Mouse (Mus musculus) kidney, embryonic 15.5 days (tissue): ENCODE measurements around the gene Cdkn2a. TPM values are rescaled to one million over a fixed set of nuclear protein-coding genes. Genes with fewer than 3 reads are reported as not detected.

Experiments
- ATAC-seq: fragments of 200-750 bp; cut with Nextera tagmentation; replicated peaks from 2 replicates; pipeline ENCODE4 v1.8.0; 2017; ENCODE audit warnings: moderate TSS enrichment; ENCODE audit not compliant: low FRiP score
- H3K27ac ChIP-seq: fragments of 300-500 bp; sonication (generic); 2 replicates; pipeline ENCODE4 v1.5.1; 2015; ENCODE audit warnings: mild to moderate bottlenecking, inconsistent platforms
- H3K27me3 ChIP-seq: fragments of 300-500 bp; sonication (generic); 2 replicates; pipeline ENCODE4 v1.6.1; 2015; ENCODE audit warnings: inconsistent platforms
- H3K36me3 ChIP-seq: fragments of 300-500 bp; sonication (generic); 2 replicates; pipeline ENCODE4 v1.6.1; 2015; ENCODE audit warnings: inconsistent platforms
- H3K4me1 ChIP-seq: fragments of 300-500 bp; sonication (generic); 2 replicates; pipeline ENCODE4 v1.6.1; 2015; ENCODE audit warnings: inconsistent platforms
- H3K4me2 ChIP-seq: fragments of 300-500 bp; sonication (generic); 2 replicates; pipeline ENCODE4 v1.6.1; 2015; ENCODE audit warnings: moderate library complexity, mild to moderate bottlenecking, inconsistent platforms
- H3K4me3 ChIP-seq: fragments of 300-500 bp; sonication (generic); replicated peaks from 2 replicates; pipeline ENCODE4 v1.5.1; 2015; ENCODE audit warnings: mild to moderate bottlenecking, inconsistent platforms
- H3K9ac ChIP-seq: fragments of 300-500 bp; sonication (generic); 2 replicates; pipeline ENCODE4 v1.6.1; 2015; ENCODE audit warnings: mild to moderate bottlenecking, inconsistent platforms
- H3K9me3 ChIP-seq: fragments of 300-500 bp; sonication (generic); replicated peaks from 2 replicates; pipeline ENCODE4 v1.6.1; 2016; ENCODE audit warnings: inconsistent platforms
- WGBS: fragments of 180-500 bp; shearing (Covaris S2); methylation state at CpG from one replicate; pipeline ENCODE4 v1.1.7; 2015; ENCODE audit warnings: mixed read lengths; 5-methylcytosine and 5-hydroxymethylcytosine counted together
- polyA plus RNA-seq: library from polyadenylated mRNA; unstranded; fragments of >200 nt; fragmentation: Nextera tagmentation; extraction: Ambion mirVana; gene quantifications from 2 replicates; pipeline ENCODE4 v1.2.1, GENCODE M21; 2015

Gene Cdkn2a
- polyA plus RNA-seq = not detected in 2 replicates

GRCm38 (mm10) chr4:89294486-89295440 is at the start of gene Cdkn2a:
Gene Cdkn2a, minus strand, starts transcription at chr4:89294653.
- Histone ChIP-seq H3K4me3 (peak within 1 kb of the TSS; percentile 62), H3K9me3 (no peaks in the 10 kb centered on the region), H3K9ac (peak within 1 kb of the TSS; percentile 38), H3K27ac (no peak within 1 kb of the TSS), H3K36me3 (no peaks in the 10 kb centered on the region), H3K4me1 (peaks cover 16% of the 10 kb centered on the region), H3K27me3 (peaks cover 89% of the 10 kb centered on the region), H3K4me2 (peak within 1 kb of the TSS; percentile 96)
- under 1% methylated on average over 111 of the region's 117 CpGs for WGBS
- peak; percentile 90 for ATAC-seq

GRCm38 (mm10) chr4:89313461-89313860 is 19.0 kb upstream of the Cdkn2a start:
- WGBS = 10% methylated on average over 13 of the region's 13 CpGs
- no peak overlapping the region for H3K4me2 ChIP-seq
- H3K4me3 ChIP-seq = no peak overlapping the region
- peaks cover 55% of the 10 kb centered on the region for H3K27me3 ChIP-seq
- H3K27ac ChIP-seq = no peak overlapping the region
- peaks cover 14% of the 10 kb centered on the region for H3K4me1 ChIP-seq
- no peaks in the 10 kb centered on the region for H3K36me3 ChIP-seq
- no peak for ATAC-seq
- H3K9ac ChIP-seq = no peak overlapping the region
- no peaks in the 10 kb centered on the region for H3K9me3 ChIP-seq

DNA sequence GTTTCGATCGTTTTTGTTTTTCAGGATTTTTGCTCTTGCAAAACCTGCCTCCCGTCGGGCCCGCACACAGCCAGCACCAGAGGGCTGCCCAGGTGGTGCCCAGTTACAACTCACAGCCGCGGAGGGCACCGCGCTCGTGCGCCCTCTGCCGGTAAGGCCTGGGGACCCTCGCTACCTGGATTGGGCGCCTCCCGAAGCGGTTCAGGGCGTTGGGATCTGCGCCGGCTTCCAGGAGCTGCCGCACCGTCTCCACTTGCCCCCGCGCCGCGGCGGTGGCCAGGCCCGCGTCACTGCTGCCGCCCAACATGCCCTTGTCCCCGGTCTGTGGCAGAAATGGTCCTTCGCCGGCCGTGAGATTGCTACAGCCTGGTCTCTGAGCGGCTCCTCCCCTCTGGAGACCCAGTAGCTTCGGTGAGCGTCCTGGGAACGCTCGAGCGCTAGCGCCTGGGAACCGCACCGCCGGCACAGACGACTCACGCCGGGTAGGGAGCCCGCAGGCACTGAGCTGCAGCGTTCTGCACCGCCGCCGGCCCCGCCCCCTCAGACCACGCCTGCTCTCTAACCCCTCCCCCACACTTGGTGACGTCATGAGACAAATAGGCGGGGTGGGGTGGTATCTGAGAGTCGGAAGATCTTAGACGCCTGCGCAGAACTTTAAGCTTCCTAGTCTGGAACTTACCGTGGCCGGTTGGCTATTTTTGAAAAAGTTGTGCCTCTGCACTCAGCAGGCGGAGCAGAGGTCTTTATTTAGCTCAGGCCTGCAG is 16.2 kb upstream of the Cdkn2a start, which contains the start of gene Cdkn2b:
Gene Cdkn2b, minus strand, starts transcription at position 549 of the 764 bp plus-strand sequence.
- H3K27me3 ChIP-seq = peaks cover 83% of the 10 kb centered on the region
- under 1% methylated on average over 56 of the region's 61 CpGs for WGBS
- peak within 1 kb of the TSS; percentile 47 for H3K9ac ChIP-seq

DNA sequence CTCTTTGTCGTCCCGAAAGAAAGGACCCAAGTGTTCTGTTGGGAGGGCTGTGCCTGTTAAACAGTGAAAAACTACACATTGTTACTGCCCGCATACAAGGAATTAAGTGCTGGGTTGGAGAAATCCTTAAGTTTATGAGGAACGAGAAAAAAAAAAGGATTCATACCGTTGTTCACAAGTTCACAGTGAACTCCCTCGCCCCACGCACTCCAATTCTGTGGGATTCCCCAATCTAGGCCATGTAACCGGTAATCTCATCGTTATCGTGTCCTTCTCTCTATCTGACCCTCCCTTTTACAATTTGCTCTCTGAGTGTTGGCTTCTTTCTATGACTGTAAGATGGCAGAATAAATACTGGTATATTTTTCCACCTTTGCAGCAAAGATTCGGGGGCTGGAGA is 15.5 kb upstream of the Cdkn2a start:
- no peaks in the 10 kb centered on the region for H3K9me3 ChIP-seq
- H3K27ac ChIP-seq = no peak overlapping the region
- H3K4me2 ChIP-seq = peak overlapping the region; percentile 97
- H3K4me1 ChIP-seq = peaks cover 18% of the 10 kb centered on the region
- WGBS = 3% methylated on average over 11 of the region's 11 CpGs
- no peak overlapping the region for H3K9ac ChIP-seq
- H3K36me3 ChIP-seq = no peaks in the 10 kb centered on the region
- peaks cover 90% of the 10 kb centered on the region for H3K27me3 ChIP-seq
- peak overlapping the region; percentile 57 for H3K4me3 ChIP-seq
- ATAC-seq = no peak

More for the DNA sequence above, 16.2 kb upstream of the Cdkn2a start, which contains the start of gene Cdkn2b:
- H3K9me3 ChIP-seq = no peaks in the 10 kb centered on the region
- peak within 1 kb of the TSS; percentile 57 for H3K4me3 ChIP-seq
- peak within 1 kb of the TSS; percentile 97 for H3K4me2 ChIP-seq
- H3K27ac ChIP-seq = no peak within 1 kb of the TSS
- H3K4me1 ChIP-seq = peaks cover 18% of the 10 kb centered on the region
- H3K36me3 ChIP-seq = no peaks in the 10 kb centered on the region
- peak; percentile 94 for ATAC-seq

DNA sequence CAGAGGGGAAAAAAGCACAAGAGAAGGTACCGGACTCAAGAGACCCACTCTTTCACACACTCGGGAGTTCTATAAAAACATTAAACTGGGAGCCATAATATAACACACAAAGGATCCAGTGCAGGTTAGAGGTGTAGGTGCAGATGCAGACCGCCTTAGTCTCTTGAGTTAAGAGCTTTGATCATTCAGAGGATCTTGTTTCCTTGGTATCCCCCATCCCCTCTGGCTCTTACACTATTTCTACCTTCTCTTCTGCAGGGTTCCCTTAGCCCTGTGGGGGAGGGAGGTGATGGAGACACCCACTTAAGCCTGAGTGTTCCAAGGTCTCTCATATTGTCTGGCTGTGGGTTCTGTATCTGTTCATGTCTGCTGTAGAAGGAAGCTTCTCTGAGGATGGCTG is 13.5 kb upstream of the Cdkn2a start:
- H3K36me3 ChIP-seq = no peaks in the 10 kb centered on the region
- H3K9me3 ChIP-seq = no peaks in the 10 kb centered on the region
- 4% methylated on average over 3 of the region's 3 CpGs for WGBS
- H3K4me2 ChIP-seq = no peak overlapping the region
- peaks cover 95% of the 10 kb centered on the region for H3K27me3 ChIP-seq
- no peak overlapping the region for H3K9ac ChIP-seq
- no peak overlapping the region for H3K4me3 ChIP-seq
- ATAC-seq = no peak
- H3K4me1 ChIP-seq = peaks cover 25% of the 10 kb centered on the region
- H3K27ac ChIP-seq = no peak overlapping the region

DNA sequence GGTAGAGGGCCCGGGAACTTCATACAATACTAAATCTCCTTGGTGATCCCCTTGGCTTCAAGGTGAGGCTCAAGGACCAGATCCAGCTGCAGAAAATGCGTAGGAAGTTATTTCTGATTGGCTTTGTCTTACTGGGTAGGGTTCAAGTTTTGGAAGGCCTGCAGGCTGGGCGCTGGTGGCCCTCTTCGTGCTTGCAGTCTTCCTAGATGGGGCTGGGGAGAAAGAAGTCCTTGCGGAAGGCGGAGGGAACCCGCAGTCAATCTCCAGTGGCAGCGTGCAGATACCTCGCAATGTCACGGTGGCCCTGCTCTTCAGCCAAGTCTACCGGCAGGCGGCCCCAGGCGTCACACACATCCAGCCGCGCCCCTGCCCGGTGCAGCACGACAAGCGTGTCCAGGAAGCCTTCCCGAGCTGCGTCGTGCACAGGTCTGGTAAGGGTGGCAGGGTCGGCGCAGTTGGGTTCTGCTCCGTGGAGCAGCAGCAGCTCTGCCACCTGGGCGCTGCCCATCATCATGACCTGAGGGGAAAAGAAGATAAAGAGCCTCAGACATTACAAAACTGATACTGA is 12.4 kb upstream of the Cdkn2a start:
- no peak overlapping the region for H3K4me2 ChIP-seq
- peaks cover 25% of the 10 kb centered on the region for H3K4me1 ChIP-seq
- no peak overlapping the region for H3K9ac ChIP-seq
- no peaks in the 10 kb centered on the region for H3K9me3 ChIP-seq
- peaks cover 94% of the 10 kb centered on the region for H3K27me3 ChIP-seq
- WGBS = 1% methylated on average over 25 of the region's 25 CpGs
- H3K27ac ChIP-seq = no peak overlapping the region
- no peaks in the 10 kb centered on the region for H3K36me3 ChIP-seq
- ATAC-seq = no peak
- H3K4me3 ChIP-seq = no peak overlapping the region

DNA sequence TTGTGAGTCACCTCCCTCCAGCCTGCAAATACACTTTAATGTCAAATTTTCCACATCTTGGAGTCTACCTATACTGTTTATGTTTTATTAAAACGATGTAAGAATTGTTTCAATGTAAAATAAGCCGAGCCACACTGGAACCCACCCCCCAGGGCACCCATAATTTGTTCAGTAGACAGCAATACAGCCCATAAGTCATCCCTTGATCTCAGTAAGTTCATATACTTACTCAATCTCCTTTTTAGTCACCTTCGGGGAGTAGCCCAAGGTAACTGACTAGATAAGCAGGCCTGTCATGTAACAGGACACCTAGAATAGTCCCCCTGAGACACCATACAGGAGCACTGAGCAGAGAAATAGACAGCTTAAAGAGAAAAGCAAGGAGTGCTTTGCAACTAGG is 11.2 kb upstream of the Cdkn2a start:
- Histone ChIP-seq H3K9ac (no peak overlapping the region), H3K36me3 (no peaks in the 10 kb centered on the region), H3K4me1 (peaks cover 20% of the 10 kb centered on the region), H3K4me3 (no peak overlapping the region), H3K27me3 (peaks cover 92% of the 10 kb centered on the region), H3K27ac (no peak overlapping the region), H3K4me2 (no peak overlapping the region), H3K9me3 (no peaks in the 10 kb centered on the region)
- WGBS = 2% methylated on average over 3 of the region's 3 CpGs
- ATAC-seq = no peak

DNA sequence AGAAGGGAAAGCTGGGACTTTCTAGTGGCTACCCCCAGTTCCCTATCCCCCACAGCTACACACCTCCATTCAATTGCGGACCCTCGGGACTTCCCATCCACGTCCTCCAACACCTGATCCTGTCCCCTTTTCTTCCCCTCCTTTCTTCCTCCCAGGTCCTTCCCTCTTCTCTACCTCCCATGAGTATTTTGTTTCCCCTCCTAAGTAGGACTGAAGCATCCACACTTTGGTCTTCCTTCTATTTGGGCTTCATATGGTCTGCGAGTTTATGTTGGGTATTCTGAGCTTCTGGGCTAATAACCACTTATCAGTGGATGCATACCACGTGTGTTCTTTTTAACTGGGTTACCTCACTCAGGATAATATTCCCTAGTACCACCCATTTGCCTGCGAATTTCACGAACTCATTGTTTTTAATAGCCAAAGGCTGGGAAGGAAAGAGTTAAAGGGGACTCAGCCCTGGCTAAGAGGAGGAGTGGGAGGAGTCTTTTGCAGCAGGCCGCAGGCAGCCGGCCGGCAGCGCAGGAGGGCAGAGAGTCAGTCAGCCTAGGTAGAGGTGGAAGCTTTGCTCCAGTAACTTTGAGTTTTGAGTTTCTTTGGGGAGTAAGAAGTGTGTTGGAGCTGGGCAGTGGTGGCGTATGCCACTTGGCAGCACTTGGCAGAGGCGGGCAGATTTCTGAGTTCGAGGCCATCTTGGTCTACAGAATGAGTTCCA is 9.0 kb upstream of the Cdkn2a start:
- Histone ChIP-seq H3K36me3 (no peaks in the 10 kb centered on the region), H3K27me3 (peaks cover 93% of the 10 kb centered on the region), H3K27ac (no peak overlapping the region), H3K9ac (no peak overlapping the region), H3K4me3 (no peak overlapping the region; the same call in 1 of the 2 replicates), H3K9me3 (no peaks in the 10 kb centered on the region), H3K4me1 (peaks cover 10% of the 10 kb centered on the region; the same call in 1 of the 2 replicates), H3K4me2 (0 out of 2 replicates have a peak overlapping the region, but pooled peaks have one; percentile 8)
- WGBS = under 1% methylated on average over 14 of the region's 14 CpGs
- ATAC-seq = peak; percentile 91

- Histone ChIP-seq H3K4me1 (peaks cover 10% of the 10 kb centered on the region; the same call in 1 of the 2 replicates), H3K27me3 (peaks cover 89% of the 10 kb centered on the region), H3K9ac (no peak overlapping the region), H3K27ac (no peak overlapping the region), H3K9me3 (no peaks in the 10 kb centered on the region), H3K4me3 (no peak overlapping the region), H3K36me3 (no peaks in the 10 kb centered on the region), H3K4me2 (no peak overlapping the region)
- WGBS = 6% methylated on average over 1 of the region's 1 CpGs
- ATAC-seq = no peak
Measured at GRCm38 (mm10) chr4:89302129-89302528, 7.7 kb upstream of the Cdkn2a start.

DNA sequence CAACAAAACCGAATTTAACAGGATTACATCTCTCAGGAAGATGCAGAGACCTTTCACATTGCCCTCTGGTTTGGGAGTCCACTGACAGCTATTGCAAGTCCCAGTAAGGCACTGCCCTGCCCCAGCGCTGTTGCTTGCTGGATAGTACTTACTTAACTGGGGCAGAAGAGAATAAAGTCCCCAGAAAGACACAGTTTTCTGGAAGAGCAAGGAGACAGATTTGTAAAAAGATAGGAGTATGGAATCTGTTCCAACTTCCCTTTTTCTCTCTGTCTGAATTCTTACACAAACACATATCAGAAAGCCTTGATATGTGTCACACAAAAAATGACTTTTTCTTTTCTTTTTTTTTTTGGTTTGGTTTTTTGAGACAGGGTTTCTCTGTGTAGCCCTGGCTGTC is 5.3 kb upstream of the Cdkn2a start:
- Histone ChIP-seq H3K9ac (no peak overlapping the region), H3K36me3 (no peaks in the 10 kb centered on the region), H3K27me3 (peaks cover 89% of the 10 kb centered on the region), H3K9me3 (no peaks in the 10 kb centered on the region), H3K4me1 (peaks cover 16% of the 10 kb centered on the region), H3K4me2 (no peak overlapping the region), H3K4me3 (no peak overlapping the region), H3K27ac (no peak overlapping the region)
- WGBS = 0% methylated on average over 2 of the region's 2 CpGs
- no peak for ATAC-seq
